Mouse (Mus musculus) erythroblast, embryonic 14.5 days (primary cell): Measurements from ENCODE around the gene Ncoa3. TPM values are rescaled to one million over a fixed set of nuclear protein-coding genes. Genes with fewer than 3 reads are reported as not detected.

Experiments
- H3K27me3 ChIP-seq: 2 replicates; pipeline ENCODE4 v1.6.1; 2012; ENCODE audit warnings: inconsistent platforms; ENCODE audit not compliant: control insufficient read depth
- H3K36me3 ChIP-seq: 2 replicates; pipeline ENCODE4 v1.6.1; 2012; ENCODE audit warnings: mild to moderate bottlenecking, inconsistent platforms; ENCODE audit not compliant: control insufficient read depth
- H3K4me1 ChIP-seq: 2 replicates; pipeline ENCODE4 v1.6.1; 2012; ENCODE audit warnings: inconsistent platforms; ENCODE audit not compliant: control insufficient read depth
- H3K4me3 ChIP-seq: replicated peaks from 2 replicates; pipeline ENCODE3; 2012; ENCODE audit warnings: moderate library complexity, mild to moderate bottlenecking, inconsistent platforms
- H3K9me3 ChIP-seq: 2 replicates; pipeline ENCODE4 v1.6.1; 2012; ENCODE audit warnings: low read length, inconsistent platforms, mixed read lengths; ENCODE audit not compliant: control insufficient read depth
- GATA1 ChIP-seq: IDR thresholded peaks from 2 replicates; pipeline ENCODE4 v1.6.1; 2012; ENCODE audit warnings: low read length, inconsistent platforms, mixed read lengths
- TAL1 ChIP-seq: IDR thresholded peaks from 3 replicates; pipeline ENCODE4 v1.6.1; 2012; ENCODE audit warnings: low read length, inconsistent platforms, mixed read lengths
- polyA plus RNA-seq: library from polyadenylated mRNA; stranded (reverse); fragments of >175 nt; gene quantifications from 2 replicates; pipeline ENCODE4 v1.2.3, GENCODE M21; 2012

Gene Ncoa3
- polyA plus RNA-seq, 1 experiment: 0.09 TPM

GRCm38 (mm10) chr2:166020026-166020425 lies 27.6 kb downstream of the Ncoa3 start:
- TF ChIP-seq TAL1: no peak
- TF ChIP-seq GATA1: no peak
- Histone ChIP-seq H3K4me1 (no peaks in the 10 kb centered on the region), H3K4me3 (no peak overlapping the region), H3K36me3 (no peaks in the 10 kb centered on the region), H3K27me3 (peaks cover 3% of the 10 kb centered on the region; the same call in 1 of the 2 replicates), H3K9me3 (no peaks in the 10 kb centered on the region)

GRCm38 (mm10) chr2:166021073-166021610 lies 28.7 kb downstream of the Ncoa3 start:
- H3K4me1 ChIP-seq: no peaks in the 10 kb centered on the region

GRCm38 (mm10) chr2:166021642-166022041 lies 29.2 kb downstream of the Ncoa3 start:
- no peaks in the 10 kb centered on the region for H3K9me3 ChIP-seq
- H3K4me1 ChIP-seq: no peaks in the 10 kb centered on the region
- H3K36me3 ChIP-seq: no peaks in the 10 kb centered on the region
- H3K27me3 ChIP-seq: peaks cover 3% of the 10 kb centered on the region; the same call in 1 of the 2 replicates
- no peak overlapping the region for H3K4me3 ChIP-seq
- no peak for TF ChIP-seq GATA1

More at GRCm38 (mm10) chr2:166021073-166021610, 28.7 kb downstream of the Ncoa3 start:
- peaks cover 3% of the 10 kb centered on the region; the same call in 1 of the 2 replicates for H3K27me3 ChIP-seq
- no peaks in the 10 kb centered on the region for H3K36me3 ChIP-seq
- TF ChIP-seq TAL1 (no peak), GATA1 (no peak)
- H3K4me3 ChIP-seq: no peak overlapping the region
- no peaks in the 10 kb centered on the region for H3K9me3 ChIP-seq

GRCm38 (mm10) chr2:166022327-166022726 lies 29.9 kb downstream of the Ncoa3 start:
- no peak overlapping the region for H3K4me3 ChIP-seq
- peaks cover 3% of the 10 kb centered on the region; the same call in 1 of the 2 replicates for H3K27me3 ChIP-seq
- H3K4me1 ChIP-seq: no peaks in the 10 kb centered on the region
- H3K36me3 ChIP-seq: no peaks in the 10 kb centered on the region
- TF ChIP-seq GATA1: no peak
- TF ChIP-seq TAL1: no peak
- H3K9me3 ChIP-seq: no peaks in the 10 kb centered on the region

GRCm38 (mm10) chr2:166024079-166024478 lies 31.6 kb downstream of the Ncoa3 start:
- no peak overlapping the region for H3K4me3 ChIP-seq
- TF ChIP-seq GATA1 (no peak), TAL1 (no peak)
- H3K4me1 ChIP-seq: no peaks in the 10 kb centered on the region
- peaks cover 3% of the 10 kb centered on the region; the same call in 1 of the 2 replicates for H3K27me3 ChIP-seq
- no peaks in the 10 kb centered on the region for H3K9me3 ChIP-seq
- H3K36me3 ChIP-seq: no peaks in the 10 kb centered on the region

GRCm38 (mm10) chr2:166024621-166025020 lies 32.2 kb downstream of the Ncoa3 start:
- TF ChIP-seq TAL1: no peak
- no peak for TF ChIP-seq GATA1
- H3K27me3 ChIP-seq: peaks cover 3% of the 10 kb centered on the region; the same call in 1 of the 2 replicates
- H3K9me3 ChIP-seq: no peaks in the 10 kb centered on the region
- H3K4me3 ChIP-seq: no peak overlapping the region
- no peaks in the 10 kb centered on the region for H3K4me1 ChIP-seq
- no peaks in the 10 kb centered on the region for H3K36me3 ChIP-seq

- peaks cover 3% of the 10 kb centered on the region; the same call in 1 of the 2 replicates for H3K4me1 ChIP-seq
- H3K4me3 ChIP-seq: no peak overlapping the region
- no peak for TF ChIP-seq TAL1
- TF ChIP-seq GATA1: no peak
- H3K36me3 ChIP-seq: no peaks in the 10 kb centered on the region
- no peaks in the 10 kb centered on the region for H3K9me3 ChIP-seq
- peaks cover 7% of the 10 kb centered on the region; the same call in 1 of the 2 replicates for H3K27me3 ChIP-seq
Measured at GRCm38 (mm10) chr2:166025943-166026342, 33.5 kb downstream of the Ncoa3 start.

GRCm38 (mm10) chr2:166027834-166028233 lies 35.4 kb downstream of the Ncoa3 start:
- H3K36me3 ChIP-seq: no peaks in the 10 kb centered on the region
- peaks cover 3% of the 10 kb centered on the region; the same call in 1 of the 2 replicates for H3K4me1 ChIP-seq
- no peak overlapping the region for H3K4me3 ChIP-seq
- H3K27me3 ChIP-seq: peaks cover 6% of the 10 kb centered on the region; the same call in 1 of the 2 replicates
- no peaks in the 10 kb centered on the region for H3K9me3 ChIP-seq
- TF ChIP-seq GATA1 (no peak), TAL1 (no peak)

- Histone ChIP-seq H3K9me3 (no peaks in the 10 kb centered on the region), H3K4me3 (no peak overlapping the region), H3K36me3 (no peaks in the 10 kb centered on the region), H3K4me1 (peaks cover 3% of the 10 kb centered on the region; the same call in 1 of the 2 replicates), H3K27me3 (peaks cover 6% of the 10 kb centered on the region; the same call in 1 of the 2 replicates)
- TF ChIP-seq TAL1 (no peak), GATA1 (no peak)
Measured at GRCm38 (mm10) chr2:166029232-166029631, 36.8 kb downstream of the Ncoa3 start.
